Mouse (Mus musculus): Measurements from ENCODE around the gene Jade3. TPM values are rescaled to one million over a fixed set of nuclear protein-coding genes. Genes with fewer than 3 reads are reported as not detected.

Gene Jade3
- total RNA-seq, 1 experiment: 23.1 TPM

DNA sequence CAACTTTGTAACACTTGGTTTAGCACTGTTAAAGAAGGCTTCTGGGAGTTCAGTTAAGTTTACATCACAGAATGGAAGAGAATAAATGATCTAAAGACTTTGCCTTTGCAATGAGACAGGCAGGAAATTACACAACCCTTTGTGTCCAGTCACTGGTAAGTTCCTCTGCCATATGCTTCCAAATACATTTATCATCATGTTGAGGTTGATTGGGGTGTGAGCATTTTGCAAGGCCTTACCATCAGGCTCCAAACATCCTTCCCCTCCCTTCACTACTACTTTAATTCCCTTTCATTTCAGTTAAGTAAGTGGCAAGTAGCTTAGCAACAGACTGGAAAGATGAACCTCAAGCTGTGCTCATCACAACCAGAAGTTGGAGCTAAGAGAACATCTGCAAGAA is 96.1 kb downstream of the Jade3 start:
- no peak for TF ChIP-seq HCFC1 (IDR thresholded peaks at IDR 0.05; ENCODE audit: borderline replicate concordance, insufficient read depth, low read length)
- Histone ChIP-seq H3K36me3 (ENCODE audit: control insufficient read depth, insufficient read depth, low read length, poor library complexity, severe bottlenecking) (peaks cover 4% of the 10 kb centered on the region), H3K4me1 (ENCODE audit: control insufficient read depth in 2 of 2, insufficient read depth in 2 of 2, low read length in 2 of 2, poor library complexity in 1 of 2) (no peaks in the 10 kb centered on the region), H3K9ac (ENCODE audit: insufficient read depth, low read depth, low read length, poor library complexity, severe bottlenecking) (no peak overlapping the region), H3K9me3 (ENCODE audit: control insufficient read depth, insufficient read depth, low read depth, low read length) (no peaks in the 10 kb centered on the region), H3K27ac (ENCODE audit: insufficient read depth, low read depth, low read length, poor library complexity, severe bottlenecking) (no peak overlapping the region), H3K4me3 (ENCODE audit: insufficient read depth in 1 of 2, low read depth in 1 of 2, low read length in 2 of 2, poor library complexity in 1 of 2, severe bottlenecking in 1 of 2) (no peak overlapping the region)
- DNase-seq (ENCODE audit: low read depth, low spot score): no peak
- in situ Hi-C loops (cut with MboI; ENCODE audit: low sequenced_read_pairs in 2 of 2, unreplicated experiment in 2 of 2): no loop called here

DNA sequence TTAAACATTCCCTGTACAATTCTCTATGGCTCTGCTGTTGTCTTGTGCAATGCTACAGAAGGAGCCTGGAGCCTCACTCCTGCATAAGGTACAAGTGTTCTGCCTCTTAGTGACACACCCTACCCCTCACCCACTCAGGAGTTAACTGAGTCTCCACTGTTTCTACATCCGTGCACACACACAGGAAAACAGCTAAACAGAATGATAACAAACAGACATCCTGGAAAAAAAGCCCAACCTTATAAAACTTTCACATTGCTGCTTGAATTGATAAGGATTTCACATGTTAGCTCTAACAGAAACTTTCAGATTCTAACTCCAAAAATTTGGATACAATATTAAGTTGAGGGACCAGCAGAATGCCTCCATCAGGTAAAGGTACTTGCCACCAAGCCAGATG is 107.1 kb downstream of the Jade3 start:
- in situ Hi-C loops (cut with MboI; ENCODE audit: low sequenced_read_pairs in 2 of 2, unreplicated experiment in 2 of 2): no loop called here
- Histone ChIP-seq H3K36me3 (ENCODE audit: control insufficient read depth, insufficient read depth, low read length, poor library complexity, severe bottlenecking) (no peaks in the 10 kb centered on the region), H3K27ac (ENCODE audit: insufficient read depth, low read depth, low read length, poor library complexity, severe bottlenecking) (no peak overlapping the region), H3K9ac (ENCODE audit: insufficient read depth, low read depth, low read length, poor library complexity, severe bottlenecking) (no peak overlapping the region), H3K4me1 (ENCODE audit: control insufficient read depth in 2 of 2, insufficient read depth in 2 of 2, low read length in 2 of 2, poor library complexity in 1 of 2) (no peaks in the 10 kb centered on the region), H3K9me3 (ENCODE audit: control insufficient read depth, insufficient read depth, low read depth, low read length) (no peaks in the 10 kb centered on the region), H3K4me3 (ENCODE audit: insufficient read depth in 1 of 2, low read depth in 1 of 2, low read length in 2 of 2, poor library complexity in 1 of 2, severe bottlenecking in 1 of 2) (no peak overlapping the region)
- TF ChIP-seq ZC3H11A (IDR thresholded peaks at IDR 0.05; ENCODE audit: borderline replicate concordance, low read depth, low read length) (no peak), CHD2 (IDR thresholded peaks at IDR 0.05; ENCODE audit: low read depth, low read length) (no peak), MAFK (IDR thresholded peaks at IDR 0.05; ENCODE audit: insufficient read depth, low read depth, low read length) (no peak), HCFC1 (IDR thresholded peaks at IDR 0.05; ENCODE audit: borderline replicate concordance, insufficient read depth, low read length) (no peak), ZNF384 (IDR thresholded peaks at IDR 0.05; ENCODE audit: low read depth, low read length) (no peak)
- DNase-seq (ENCODE audit: low read depth, low spot score): no peak

DNA sequence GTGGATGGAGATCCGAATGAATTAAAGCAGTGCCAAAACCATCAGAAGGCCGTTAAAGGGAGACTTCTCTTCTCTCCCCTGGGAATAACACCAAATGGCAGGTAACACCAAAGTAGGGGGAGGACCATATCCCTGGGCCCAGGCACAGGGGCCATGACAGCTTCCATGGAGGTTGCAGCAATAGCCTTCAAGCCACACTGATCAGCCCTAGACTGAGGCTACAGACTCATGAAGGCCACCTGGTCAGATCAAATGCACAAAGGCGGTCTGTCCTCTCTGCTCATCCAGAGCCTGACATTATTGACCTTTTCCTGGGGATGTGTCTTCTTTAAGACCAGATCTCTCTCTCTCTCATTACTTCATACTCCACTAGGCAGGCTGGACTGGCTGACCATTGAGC is 118.4 kb downstream of the Jade3 start:
- H3K27ac ChIP-seq (ENCODE audit: insufficient read depth, low read depth, low read length, poor library complexity, severe bottlenecking): no peak overlapping the region
- H3K4me1 ChIP-seq (ENCODE audit: control insufficient read depth in 2 of 2, insufficient read depth in 2 of 2, low read length in 2 of 2, poor library complexity in 1 of 2): no peaks in the 10 kb centered on the region
- DNase-seq (ENCODE audit: low read depth, low spot score): no peak
- no peak overlapping the region for H3K4me3 ChIP-seq (ENCODE audit: insufficient read depth in 1 of 2, low read depth in 1 of 2, low read length in 2 of 2, poor library complexity in 1 of 2, severe bottlenecking in 1 of 2)
- TF ChIP-seq MAFK (IDR thresholded peaks at IDR 0.05; ENCODE audit: insufficient read depth, low read depth, low read length) (no peak), ZC3H11A (IDR thresholded peaks at IDR 0.05; ENCODE audit: borderline replicate concordance, low read depth, low read length) (no peak), HCFC1 (IDR thresholded peaks at IDR 0.05; ENCODE audit: borderline replicate concordance, insufficient read depth, low read length) (no peak), CHD2 (IDR thresholded peaks at IDR 0.05; ENCODE audit: low read depth, low read length) (no peak), ZNF384 (IDR thresholded peaks at IDR 0.05; ENCODE audit: low read depth, low read length) (no peak)
- H3K9me3 ChIP-seq (ENCODE audit: control insufficient read depth, insufficient read depth, low read depth, low read length): no peaks in the 10 kb centered on the region
- H3K9ac ChIP-seq (ENCODE audit: insufficient read depth, low read depth, low read length, poor library complexity, severe bottlenecking): no peak overlapping the region
- no peaks in the 10 kb centered on the region for H3K36me3 ChIP-seq (ENCODE audit: control insufficient read depth, insufficient read depth, low read length, poor library complexity, severe bottlenecking)
- in situ Hi-C loops (cut with MboI; ENCODE audit: low sequenced_read_pairs in 2 of 2, unreplicated experiment in 2 of 2): no loop called here

DNA sequence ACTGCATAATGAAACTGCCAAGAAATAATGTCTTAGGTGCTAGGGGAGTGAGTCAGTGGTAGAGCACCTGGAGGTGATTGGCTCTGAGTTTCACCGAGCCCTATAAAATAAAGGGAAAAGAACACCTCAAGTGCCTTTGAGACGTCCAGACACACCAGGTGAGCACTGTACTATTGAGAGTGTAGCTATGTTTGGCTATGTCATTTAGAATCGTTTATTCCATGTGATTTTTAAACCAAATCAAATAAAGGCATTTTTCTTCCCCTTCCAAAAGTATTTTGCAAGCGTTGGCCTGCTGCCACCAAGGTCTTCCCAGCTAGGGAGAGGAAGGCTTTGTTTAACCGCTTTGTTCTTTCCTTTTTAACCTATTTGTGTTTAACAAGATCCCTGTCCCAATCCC is 122.1 kb downstream of the Jade3 start:
- no peak for TF ChIP-seq ZNF384 (IDR thresholded peaks at IDR 0.05; ENCODE audit: low read depth, low read length)
- TF ChIP-seq HCFC1 (IDR thresholded peaks at IDR 0.05; ENCODE audit: borderline replicate concordance, insufficient read depth, low read length): no peak
- no peak for TF ChIP-seq MAFK (IDR thresholded peaks at IDR 0.05; ENCODE audit: insufficient read depth, low read depth, low read length)
- TF ChIP-seq ZC3H11A (IDR thresholded peaks at IDR 0.05; ENCODE audit: borderline replicate concordance, low read depth, low read length): no peak
- TF ChIP-seq CHD2 (IDR thresholded peaks at IDR 0.05; ENCODE audit: low read depth, low read length): no peak
- Histone ChIP-seq H3K4me1 (ENCODE audit: control insufficient read depth in 2 of 2, insufficient read depth in 2 of 2, low read length in 2 of 2, poor library complexity in 1 of 2) (no peaks in the 10 kb centered on the region), H3K4me3 (ENCODE audit: insufficient read depth in 1 of 2, low read depth in 1 of 2, low read length in 2 of 2, poor library complexity in 1 of 2, severe bottlenecking in 1 of 2) (no peak overlapping the region)

More for the DNA sequence above, 122.1 kb downstream of the Jade3 start:
- in situ Hi-C loops (cut with MboI; ENCODE audit: low sequenced_read_pairs in 2 of 2, unreplicated experiment in 2 of 2): no loop called here
- Histone ChIP-seq H3K36me3 (ENCODE audit: control insufficient read depth, insufficient read depth, low read length, poor library complexity, severe bottlenecking) (no peaks in the 10 kb centered on the region), H3K9ac (ENCODE audit: insufficient read depth, low read depth, low read length, poor library complexity, severe bottlenecking) (no peak overlapping the region), H3K9me3 (ENCODE audit: control insufficient read depth, insufficient read depth, low read depth, low read length) (no peaks in the 10 kb centered on the region), H3K27ac (ENCODE audit: insufficient read depth, low read depth, low read length, poor library complexity, severe bottlenecking) (no peak overlapping the region)
- DNase-seq (ENCODE audit: low read depth, low spot score): no peak

All from ES-E14 (cell line).